Mouse (Mus musculus): ENCODE results near the gene Pigf. TPM values are rescaled to one million over a fixed set of nuclear protein-coding genes. Genes with fewer than 3 reads are reported as not detected.

Gene Pigf
- polyA plus RNA-seq, 1 experiment from 2014 or later = 38.0 TPM

DNA sequence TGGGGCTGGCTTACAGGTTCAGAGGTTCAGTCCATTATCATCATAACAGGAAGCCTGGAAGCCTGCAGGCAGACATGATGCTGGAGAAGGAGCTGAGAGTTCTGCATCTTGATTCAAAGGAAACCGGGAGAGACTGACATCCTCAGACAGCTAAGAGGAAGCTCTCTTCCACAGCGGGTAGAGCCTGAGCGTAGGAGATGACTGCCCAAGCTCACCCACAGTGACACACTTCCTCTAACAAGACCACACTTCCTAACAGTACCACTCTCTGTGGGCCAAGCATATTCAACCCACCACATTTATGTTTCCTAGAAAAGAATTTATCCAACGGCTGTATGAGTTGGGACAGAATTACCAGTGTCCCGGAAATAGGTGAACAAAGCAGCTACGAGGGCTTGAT, 46.7 kb downstream of the Pigf start:
- H3K9ac ChIP-seq (replicated peaks; ENCODE audit: low read length) = no peak overlapping the region
- H3K27me3 ChIP-seq (ENCODE audit: control insufficient read depth, insufficient read depth, low read length) = no peaks in the 10 kb centered on the region
- no peaks in the 10 kb centered on the region for H3K4me1 ChIP-seq (ENCODE audit: control insufficient read depth, insufficient read depth, low read length)
- H3K9me3 ChIP-seq (ENCODE audit: control insufficient read depth, low read length) = no peaks in the 10 kb centered on the region
- no peak overlapping the region for H3K4me2 ChIP-seq (ENCODE audit: low read length)
- H3K4me3 ChIP-seq (replicated peaks; ENCODE audit: low read depth, low read length) = no peak overlapping the region
- H3K36me3 ChIP-seq (ENCODE audit: control insufficient read depth, insufficient read depth, low read length) = peaks cover 5% of the 10 kb centered on the region; the same call in 1 of the 2 replicates
- DNase-seq (no peak), ATAC-seq (ENCODE audit: low FRiP score, low TSS enrichment) (no peak)
- 90% methylated on average over 6 of the region's 6 CpGs for WGBS
- no peak overlapping the region for H3K27ac ChIP-seq (replicated peaks; ENCODE audit: low read depth, low read length)

DNA sequence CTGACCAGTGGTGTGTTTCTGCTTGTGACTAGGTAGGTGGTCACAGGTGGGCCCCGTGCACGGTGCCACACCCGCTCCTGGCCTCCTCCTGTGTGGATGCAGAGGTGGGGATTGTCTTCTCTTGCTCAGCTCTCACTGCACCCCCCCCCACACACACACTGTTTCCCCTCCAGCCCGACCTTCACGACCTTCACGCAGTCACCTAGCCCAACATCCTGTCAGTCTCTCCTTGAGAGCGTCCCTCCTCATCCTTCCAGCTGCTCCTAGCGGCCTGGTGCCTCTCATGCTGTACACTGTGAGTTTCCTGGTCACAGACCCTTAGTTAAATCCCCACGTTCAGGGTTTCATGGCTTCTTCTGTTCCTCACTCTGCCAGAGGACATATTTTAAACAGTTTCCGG, 48.8 kb downstream of the Pigf start:
- H3K27me3 ChIP-seq (ENCODE audit: control insufficient read depth, insufficient read depth, low read length) = no peaks in the 10 kb centered on the region
- peaks cover 5% of the 10 kb centered on the region; the same call in 1 of the 2 replicates for H3K36me3 ChIP-seq (ENCODE audit: control insufficient read depth, insufficient read depth, low read length)
- WGBS = 85% methylated on average over 10 of the region's 10 CpGs
- H3K4me1 ChIP-seq (ENCODE audit: control insufficient read depth, insufficient read depth, low read length) = no peaks in the 10 kb centered on the region
- DNase-seq (no peak), ATAC-seq (ENCODE audit: low FRiP score, low TSS enrichment) (no peak)
- no peaks in the 10 kb centered on the region for H3K9me3 ChIP-seq (ENCODE audit: control insufficient read depth, low read length)
- no peak overlapping the region for H3K9ac ChIP-seq (replicated peaks; ENCODE audit: low read length)
- no peak overlapping the region for H3K27ac ChIP-seq (replicated peaks; ENCODE audit: low read depth, low read length)
- H3K4me2 ChIP-seq (ENCODE audit: low read length) = no peak overlapping the region
- H3K4me3 ChIP-seq (replicated peaks; ENCODE audit: low read depth, low read length) = no peak overlapping the region

DNA sequence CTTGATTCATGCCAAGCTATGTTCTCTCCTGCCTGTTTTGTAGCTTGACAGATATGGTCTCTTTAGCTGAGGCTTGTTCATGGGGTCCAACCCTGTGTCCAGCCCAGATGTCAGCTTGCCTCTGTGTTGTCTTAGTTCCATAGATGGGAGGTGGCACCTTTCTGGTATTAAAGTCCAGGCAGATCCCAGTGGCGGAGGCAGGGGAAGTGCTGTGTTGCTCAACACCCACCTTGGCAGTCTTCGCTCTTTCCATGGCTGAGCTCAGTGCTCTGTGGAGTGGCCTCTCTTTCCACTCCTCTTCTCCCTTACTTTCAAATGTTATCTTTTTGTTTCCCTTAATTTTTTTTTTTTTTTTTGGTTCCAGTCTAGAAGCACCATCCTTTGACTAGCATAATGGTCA, 52.1 kb downstream of the Pigf start:
- DNase-seq (no peak), ATAC-seq (ENCODE audit: low FRiP score, low TSS enrichment) (no peak)
- H3K9me3 ChIP-seq (ENCODE audit: control insufficient read depth, low read length) = no peaks in the 10 kb centered on the region
- no peaks in the 10 kb centered on the region for H3K27me3 ChIP-seq (ENCODE audit: control insufficient read depth, insufficient read depth, low read length)
- H3K4me1 ChIP-seq (ENCODE audit: control insufficient read depth, insufficient read depth, low read length) = no peaks in the 10 kb centered on the region
- H3K4me2 ChIP-seq (ENCODE audit: low read length) = no peak overlapping the region
- 0 out of 2 replicates have a peak, but pooled peaks cover 2% of the 10 kb centered on the region for H3K36me3 ChIP-seq (ENCODE audit: control insufficient read depth, insufficient read depth, low read length)
- H3K4me3 ChIP-seq (replicated peaks; ENCODE audit: low read depth, low read length) = no peak overlapping the region
- H3K9ac ChIP-seq (replicated peaks; ENCODE audit: low read length) = no peak overlapping the region
- no peak overlapping the region for H3K27ac ChIP-seq (replicated peaks; ENCODE audit: low read depth, low read length)
- 100% methylated on average over 2 of the region's 2 CpGs for WGBS

- H3K4me2 ChIP-seq (ENCODE audit: low read length) = no peak overlapping the region
- DNase-seq = no peak
- no peaks in the 10 kb centered on the region for H3K9me3 ChIP-seq (ENCODE audit: control insufficient read depth, low read length)
- WGBS = 94% methylated on average over 7 of the region's 7 CpGs
- no peak overlapping the region for H3K4me3 ChIP-seq (replicated peaks; ENCODE audit: low read depth, low read length)
- H3K36me3 ChIP-seq (ENCODE audit: control insufficient read depth, insufficient read depth, low read length) = 0 out of 2 replicates have a peak, but pooled peaks cover 5% of the 10 kb centered on the region
- no peak for ATAC-seq (ENCODE audit: low FRiP score, low TSS enrichment)
- H3K27me3 ChIP-seq (ENCODE audit: control insufficient read depth, insufficient read depth, low read length) = no peaks in the 10 kb centered on the region
- H3K9ac ChIP-seq (replicated peaks; ENCODE audit: low read length) = no peak overlapping the region
- H3K27ac ChIP-seq (replicated peaks; ENCODE audit: low read depth, low read length) = no peak overlapping the region
- no peaks in the 10 kb centered on the region for H3K4me1 ChIP-seq (ENCODE audit: control insufficient read depth, insufficient read depth, low read length)
These were observed 53.3 kb downstream of the Pigf start for GRCm38 (mm10) chr17:86971860-86972259.

DNA sequence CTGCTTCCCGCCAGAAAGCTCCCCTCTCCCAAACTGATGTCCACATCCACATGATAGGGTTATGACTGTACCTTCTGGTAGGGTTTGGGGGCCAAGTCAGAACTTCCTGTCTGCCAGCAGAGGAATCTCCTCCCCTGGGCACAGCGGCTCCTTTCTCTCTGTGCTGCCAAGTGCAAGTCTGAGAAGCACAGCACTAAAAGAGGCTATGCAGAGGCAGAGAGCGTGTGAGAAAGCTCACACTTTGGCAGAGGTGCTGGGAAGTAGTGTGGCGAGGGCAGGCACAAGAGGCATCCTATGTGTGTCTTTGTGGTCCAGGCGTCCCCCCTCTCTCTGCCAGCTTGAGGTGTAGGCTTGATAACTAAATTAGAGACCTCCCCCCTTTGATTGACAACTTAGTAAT, 54.2 kb downstream of the Pigf start:
- H3K27ac ChIP-seq (replicated peaks; ENCODE audit: low read depth, low read length) = no peak overlapping the region
- no peak for DNase-seq
- ATAC-seq (ENCODE audit: low FRiP score, low TSS enrichment) = no peak

GRCm38 (mm10) chr17:86970026-86970750, 55.0 kb downstream of the Pigf start:
- H3K36me3 ChIP-seq (ENCODE audit: control insufficient read depth, insufficient read depth, low read length) = 0 out of 2 replicates have a peak, but pooled peaks cover 5% of the 10 kb centered on the region
- 92% methylated on average over 15 of the region's 15 CpGs for WGBS
- no peak for ATAC-seq (ENCODE audit: low FRiP score, low TSS enrichment)
- H3K4me3 ChIP-seq (replicated peaks; ENCODE audit: low read depth, low read length) = no peak overlapping the region
- H3K27me3 ChIP-seq (ENCODE audit: control insufficient read depth, insufficient read depth, low read length) = no peaks in the 10 kb centered on the region
- no peak overlapping the region for H3K9ac ChIP-seq (replicated peaks; ENCODE audit: low read length)
- no peak overlapping the region for H3K4me2 ChIP-seq (ENCODE audit: low read length)
- no peak for DNase-seq
- no peak overlapping the region for H3K27ac ChIP-seq (replicated peaks; ENCODE audit: low read depth, low read length)
- H3K4me1 ChIP-seq (ENCODE audit: control insufficient read depth, insufficient read depth, low read length) = peaks cover under 1% of the 10 kb centered on the region; the same call in 1 of the 2 replicates
- H3K9me3 ChIP-seq (ENCODE audit: control insufficient read depth, low read length) = no peaks in the 10 kb centered on the region

More for the DNA sequence above, 54.2 kb downstream of the Pigf start:
- Histone ChIP-seq H3K9ac (replicated peaks; ENCODE audit: low read length) (no peak overlapping the region), H3K36me3 (ENCODE audit: control insufficient read depth, insufficient read depth, low read length) (0 out of 2 replicates have a peak, but pooled peaks cover 5% of the 10 kb centered on the region), H3K9me3 (ENCODE audit: control insufficient read depth, low read length) (no peaks in the 10 kb centered on the region), H3K4me3 (replicated peaks; ENCODE audit: low read depth, low read length) (no peak overlapping the region), H3K27me3 (ENCODE audit: control insufficient read depth, insufficient read depth, low read length) (no peaks in the 10 kb centered on the region), H3K4me2 (ENCODE audit: low read length) (no peak overlapping the region), H3K4me1 (ENCODE audit: control insufficient read depth, insufficient read depth, low read length) (no peaks in the 10 kb centered on the region)
- 73% methylated on average over 5 of the region's 5 CpGs for WGBS

DNA sequence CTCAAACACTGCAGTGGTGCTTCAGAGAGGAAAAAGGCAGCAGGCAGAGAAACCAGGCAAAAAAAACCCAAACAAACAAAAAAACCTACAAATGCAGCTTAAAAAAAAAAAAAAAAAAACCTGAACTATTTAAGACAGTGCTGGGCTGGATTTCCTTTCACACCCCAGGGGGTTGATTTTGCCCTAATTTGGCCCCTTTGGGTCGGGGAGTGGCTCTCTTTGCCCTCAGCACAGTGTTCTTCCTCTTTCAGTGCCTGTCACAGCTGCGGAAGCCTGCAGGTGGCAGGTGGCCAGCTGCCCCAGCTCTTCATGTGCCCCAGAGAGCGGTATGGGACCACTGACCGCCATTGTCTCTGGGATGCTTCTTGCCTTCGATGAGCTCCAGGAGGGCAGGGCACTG, 55.6 kb downstream of the Pigf start:
- Histone ChIP-seq H3K4me1 (ENCODE audit: control insufficient read depth, insufficient read depth, low read length) (peaks cover 4% of the 10 kb centered on the region; the same call in 1 of the 2 replicates), H3K9me3 (ENCODE audit: control insufficient read depth, low read length) (no peaks in the 10 kb centered on the region), H3K36me3 (ENCODE audit: control insufficient read depth, insufficient read depth, low read length) (0 out of 2 replicates have a peak, but pooled peaks cover 3% of the 10 kb centered on the region), H3K4me2 (ENCODE audit: low read length) (no peak overlapping the region), H3K27ac (replicated peaks; ENCODE audit: low read depth, low read length) (no peak overlapping the region), H3K27me3 (ENCODE audit: control insufficient read depth, insufficient read depth, low read length) (no peaks in the 10 kb centered on the region), H3K4me3 (replicated peaks; ENCODE audit: low read depth, low read length) (no peak overlapping the region), H3K9ac (replicated peaks; ENCODE audit: low read length) (no peak overlapping the region)
- ATAC-seq (ENCODE audit: low FRiP score, low TSS enrichment) = no peak
- 52% methylated on average over 5 of the region's 5 CpGs for WGBS
- no peak for DNase-seq

GRCm38 (mm10) chr17:86968581-86968980, 56.6 kb downstream of the Pigf start:
- H3K9ac ChIP-seq (replicated peaks; ENCODE audit: low read length) = no peak overlapping the region
- ATAC-seq (ENCODE audit: low FRiP score, low TSS enrichment) (no peak), DNase-seq (no peak)
- H3K27me3 ChIP-seq (ENCODE audit: control insufficient read depth, insufficient read depth, low read length) = no peaks in the 10 kb centered on the region
- H3K4me3 ChIP-seq (replicated peaks; ENCODE audit: low read depth, low read length) = no peak overlapping the region
- H3K36me3 ChIP-seq (ENCODE audit: control insufficient read depth, insufficient read depth, low read length) = 0 out of 2 replicates have a peak, but pooled peaks cover 3% of the 10 kb centered on the region
- H3K4me1 ChIP-seq (ENCODE audit: control insufficient read depth, insufficient read depth, low read length) = peaks cover 12% of the 10 kb centered on the region; the same call in 1 of the 2 replicates
- no peak overlapping the region for H3K4me2 ChIP-seq (ENCODE audit: low read length)
- 98% methylated on average over 5 of the region's 5 CpGs for WGBS
- no peak overlapping the region for H3K27ac ChIP-seq (replicated peaks; ENCODE audit: low read depth, low read length)
- no peaks in the 10 kb centered on the region for H3K9me3 ChIP-seq (ENCODE audit: control insufficient read depth, low read length)

All from midbrain, embryonic 14.5 days (tissue).